Mouse (Mus musculus): ENCODE data around the gene Npw.
A peak's percentile ranks its signal among the peaks of the same experiment; 100 is the strongest.

The Npw gene

GRCm38 (mm10) chr17:24640581-24640980 is 17.7 kb downstream of the Npw start:
- no peak for DNase-seq (ENCODE audit: low spot score)

GRCm38 (mm10) chr17:24640119-24640518 is 18.1 kb downstream of the Npw start:
- no peak for DNase-seq (ENCODE audit: low spot score)

- peak; percentile 19 for DNase-seq (ENCODE audit: low spot score)
Observed at GRCm38 (mm10) chr17:24639571-24639988, 18.7 kb downstream of the Npw start.

- DNase-seq (ENCODE audit: low spot score): peak; percentile 30
Observed at GRCm38 (mm10) chr17:24638840-24639239, 19.4 kb downstream of the Npw start.

- DNase-seq (ENCODE audit: low spot score): no peak
Observed at GRCm38 (mm10) chr17:24638214-24638613, 20.0 kb downstream of the Npw start.

GRCm38 (mm10) chr17:24636781-24637481 is 21.3 kb downstream of the Npw start:
- no peak for DNase-seq (ENCODE audit: low spot score)

- no peak for DNase-seq (ENCODE audit: low spot score)
Observed at GRCm38 (mm10) chr17:24635694-24636093, 22.6 kb downstream of the Npw start.

- DNase-seq (ENCODE audit: low spot score): no peak
Observed at GRCm38 (mm10) chr17:24635024-24635423, 23.2 kb downstream of the Npw start.

GRCm38 (mm10) chr17:24633831-24634230 is 24.4 kb downstream of the Npw start:
- no peak for DNase-seq (ENCODE audit: low spot score)

- peak; percentile 59 for DNase-seq (ENCODE audit: low spot score)
Observed at GRCm38 (mm10) chr17:24632813-24633449, 25.3 kb downstream of the Npw start.

- peak; percentile 71 for DNase-seq (ENCODE audit: low spot score)
Observed at GRCm38 (mm10) chr17:24632167-24632812, 26.0 kb downstream of the Npw start, which contains the start of the genes Tsc2 and Nthl1. TSS of gene Tsc2 (minus strand) at chr17:24632630. TSS of gene Nthl1 (plus strand) at chr17:24632680.

- no peak for DNase-seq (ENCODE audit: low spot score)
Observed at GRCm38 (mm10) chr17:24630072-24630471, 28.2 kb downstream of the Npw start.

GRCm38 (mm10) chr17:24628646-24629045 is 29.6 kb downstream of the Npw start:
- peak; percentile 55 for DNase-seq (ENCODE audit: low spot score)

- no peak for DNase-seq (ENCODE audit: low spot score)
Observed at GRCm38 (mm10) chr17:24625472-24625871, 32.8 kb downstream of the Npw start.

- no peak for DNase-seq (ENCODE audit: low spot score)
Observed at GRCm38 (mm10) chr17:24617561-24618194, 40.6 kb downstream of the Npw start.

GRCm38 (mm10) chr17:24610711-24611110 is 47.5 kb downstream of the Npw start:
- no peak for DNase-seq (ENCODE audit: low spot score)

GRCm38 (mm10) chr17:24608874-24609273 is 49.4 kb downstream of the Npw start:
- no peak for DNase-seq (ENCODE audit: low spot score)

- no peak for DNase-seq (ENCODE audit: low spot score)
Observed at GRCm38 (mm10) chr17:24608370-24608769, 49.9 kb downstream of the Npw start.

All from ovary, postnatal 14 days (tissue).